Mouse (Mus musculus) myocyte (in vitro differentiated cells): ENCODE data around the gene H2-M10.5. TPM values are rescaled to one million over a fixed set of nuclear protein-coding genes. Genes with fewer than 3 reads are reported as not detected.

ENCODE experiments used
- H3K27me3 ChIP-seq: one replicate; pipeline ENCODE4 v1.6.1; 2011; ENCODE audit not compliant: control insufficient read depth, insufficient read depth, insufficient read length
- H3K36me3 ChIP-seq: one replicate; pipeline ENCODE4 v1.6.1; 2011; ENCODE audit not compliant: control insufficient read depth, insufficient read depth
- H3K4me2 ChIP-seq: one replicate; pipeline ENCODE4 v1.6.1; 2011; ENCODE audit warnings: low read depth, control low read depth
- H3K4me3 ChIP-seq: one replicate; pipeline ENCODE4 v1.5.1; 2011; ENCODE audit warnings: mild to moderate bottlenecking, control low read depth, moderate library complexity
- H3K79me2 ChIP-seq: one replicate; pipeline ENCODE4 v1.6.1; 2011; ENCODE audit not compliant: control insufficient read depth, insufficient read depth
- H3ac ChIP-seq: one replicate; pipeline ENCODE4 v1.6.1; 2011; ENCODE audit not compliant: control insufficient read depth, insufficient read length
- CEBPB ChIP-seq: IDR thresholded peaks from 2 replicates; pipeline ENCODE4 v1.6.1; 2011; ENCODE audit warnings: mild to moderate bottlenecking, moderate library complexity; ENCODE audit not compliant: poor library complexity, insufficient read depth, severe bottlenecking
- E2F4 ChIP-seq: IDR thresholded peaks from one replicate; pipeline ENCODE4 v1.6.1; 2011; ENCODE audit warnings: mild to moderate bottlenecking, control low read depth, moderate library complexity; ENCODE audit not compliant: insufficient read depth
- MAX ChIP-seq: IDR thresholded peaks from one replicate; pipeline ENCODE4 v1.6.1; 2011; ENCODE audit warnings: low read depth, mild to moderate bottlenecking, control low read depth
- MYOG ChIP-seq, 3 experiments: IDR thresholded peaks; one replicate each; pipeline ENCODE4 v1.6.1; 2011; ENCODE audit warnings: control low read depth in 2 of 3, low read depth in 2 of 3, mild to moderate bottlenecking in 2 of 3; ENCODE audit not compliant: insufficient read length in 2 of 3, control insufficient read depth in 1 of 3, insufficient read depth in 1 of 3
- POLR2A ChIP-seq: IDR thresholded peaks from one replicate; pipeline ENCODE4 v1.6.1; 2011; ENCODE audit warnings: low read depth, mild to moderate bottlenecking, control low read depth, moderate library complexity; ENCODE audit not compliant: insufficient read length
- POLR2AphosphoS2 ChIP-seq: IDR thresholded peaks from one replicate; pipeline ENCODE4 v1.6.1; 2011; ENCODE audit warnings: low read depth, control low read depth; ENCODE audit not compliant: insufficient read length
- REST ChIP-seq: IDR thresholded peaks from one replicate; pipeline ENCODE4 v1.6.1; 2011; ENCODE audit warnings: mild to moderate bottlenecking, control low read depth, moderate library complexity; ENCODE audit not compliant: insufficient read depth, insufficient read length
- TCF3 ChIP-seq: IDR thresholded peaks from one replicate; pipeline ENCODE4 v1.6.1; 2011; ENCODE audit warnings: low read depth, control low read depth; ENCODE audit not compliant: insufficient read length
- polyA plus RNA-seq: library from polyadenylated mRNA; unstranded; fragments of >200 nt; fragmentation: generic; extraction: Trizol; gene quantifications from one replicate; pipeline ENCODE4 v1.2.1, GENCODE M21; 2012; ENCODE audit warnings: missing spikeins

H2-M10.5 gene
- polyA plus RNA-seq, 1 experiment, result not detected

DNA sequence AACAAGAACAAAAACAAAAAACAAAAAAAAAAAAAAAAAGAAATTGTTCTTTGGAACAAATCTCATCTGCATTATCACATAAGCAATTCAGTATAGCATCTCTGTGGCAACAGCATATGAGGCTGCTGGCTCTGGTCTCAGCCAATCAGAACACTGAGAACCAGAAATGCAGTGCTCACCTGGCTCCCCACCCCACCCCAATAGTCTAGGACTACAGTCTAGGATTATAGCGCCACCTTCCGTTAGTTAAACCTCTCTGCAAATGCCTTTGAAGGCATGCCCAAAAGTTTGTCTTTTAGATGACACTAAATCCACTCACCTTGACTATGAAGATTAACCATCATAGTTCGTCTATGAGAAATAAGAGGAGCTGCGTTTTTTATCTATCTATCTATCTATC, 52.8 kb downstream of the H2-M10.5 start:
- H3K79me2 ChIP-seq, result no peaks in the 10 kb centered on the region
- H3ac ChIP-seq, result no peak overlapping the region
- peaks cover 13% of the 10 kb centered on the region for H3K27me3 ChIP-seq
- H3K4me3 ChIP-seq, result no peak overlapping the region
- TF ChIP-seq MAX (no peak), E2F4 (no peak), CEBPB (no peak), TCF3 (no peak), MYOG (IDR thresholded peaks at IDR 0.05; ENCODE audit: control insufficient read depth in 1 of 3, insufficient read depth in 1 of 3, insufficient read length in 2 of 3, low read depth in 2 of 3) (no peak), POLR2AphosphoS2 (no peak), POLR2A (no peak), REST (no peak)
- no peaks in the 10 kb centered on the region for H3K36me3 ChIP-seq
- H3K4me2 ChIP-seq, result peak overlapping the region; percentile 39

Other genes starting within 250 kb of the H2-M10.5 start
- not detected for gene H2-M11, start 225.8 kb upstream of the H2-M10.5 start, polyA plus RNA-seq
- not detected for gene H2-M9, start 130.2 kb upstream of the H2-M10.5 start, polyA plus RNA-seq
- gene H2-M1, start 100.7 kb upstream of the H2-M10.5 start, polyA plus RNA-seq, result not detected
- not detected for gene H2-M10.6, start 39.3 kb downstream of the H2-M10.5 start, polyA plus RNA-seq
- gene Trim26, start 64.2 kb downstream of the H2-M10.5 start, polyA plus RNA-seq, result 17.1 TPM
- not detected for gene Trim15, start 94.3 kb downstream of the H2-M10.5 start, polyA plus RNA-seq
- gene Trim10, start 96.7 kb downstream of the H2-M10.5 start, polyA plus RNA-seq, result not detected
- gene Trim40, start 117.2 kb downstream of the H2-M10.5 start, polyA plus RNA-seq, result not detected
- not detected for gene Trim31, start 125.2 kb downstream of the H2-M10.5 start, polyA plus RNA-seq
- gene Rnf39, start 170.0 kb downstream of the H2-M10.5 start, polyA plus RNA-seq, result 0.07 TPM
- gene Ppp1r11, start 178.8 kb downstream of the H2-M10.5 start, polyA plus RNA-seq, result 153 TPM
- gene Znrd1, start 185.6 kb downstream of the H2-M10.5 start, polyA plus RNA-seq, result 58.6 TPM
- 6.1 TPM for gene Znrd1as, start 185.7 kb downstream of the H2-M10.5 start, polyA plus RNA-seq
- gene 2410137M14Rik, start 208.3 kb downstream of the H2-M10.5 start, polyA plus RNA-seq, result not detected
- 0.07 TPM for gene H2-M5, start 216.6 kb downstream of the H2-M10.5 start, polyA plus RNA-seq
- gene Zfp57, start 228.3 kb downstream of the H2-M10.5 start, polyA plus RNA-seq, result 14.2 TPM